Mouse (Mus musculus): Measurements from ENCODE around the gene Prss35. TPM values are rescaled to one million over a fixed set of nuclear protein-coding genes. Genes with fewer than 3 reads are reported as not detected.

Prss35 gene
- not detected in 2 replicates for polyA plus RNA-seq (2012; ENCODE audit: low replicate concordance)

DNA sequence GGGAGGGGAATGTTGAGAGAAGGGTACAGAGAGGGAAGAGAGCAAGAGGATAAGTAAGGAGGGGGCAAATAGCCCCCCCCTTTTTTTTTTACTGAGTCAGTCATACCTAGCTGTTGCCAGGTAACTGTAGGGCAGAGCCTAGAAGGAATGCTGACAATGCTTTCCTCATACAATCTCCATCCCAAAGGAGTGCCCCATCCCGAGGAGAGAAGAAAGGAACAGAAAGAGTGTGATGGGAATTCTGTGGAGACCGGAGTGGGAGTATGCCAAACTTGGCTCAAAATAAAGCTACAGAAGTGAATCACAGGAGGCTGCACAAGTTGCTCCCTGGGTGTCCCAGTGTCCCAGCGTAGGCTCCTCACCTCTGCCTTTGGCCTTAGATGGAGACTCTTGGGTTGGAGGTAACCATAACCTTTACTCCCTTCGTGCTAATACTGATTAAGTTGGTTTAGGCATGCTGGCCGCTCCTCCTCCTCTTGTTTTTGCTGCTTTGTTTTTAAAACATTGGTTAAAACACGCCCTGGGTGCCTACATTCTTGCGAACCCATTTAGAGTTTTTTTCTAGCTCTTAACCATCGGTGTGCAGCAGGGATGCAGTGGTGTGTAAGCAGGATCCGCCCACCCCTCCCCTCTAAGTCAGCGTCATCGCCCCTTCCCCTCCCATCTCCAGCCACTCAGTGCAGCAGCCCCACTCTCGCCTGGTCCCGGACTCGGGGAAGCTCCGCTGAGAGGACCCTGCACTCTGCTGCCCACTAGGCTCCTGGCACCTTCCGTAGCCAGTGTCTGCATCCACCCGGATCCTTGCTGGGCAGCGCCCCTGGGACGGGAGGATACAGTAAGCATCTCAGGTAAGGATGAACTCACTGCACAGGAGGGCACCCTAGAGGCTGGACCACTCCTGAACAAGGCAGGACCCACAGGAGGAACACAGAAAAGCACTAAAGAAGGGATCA lies at the start of gene Prss35:
Prss35 (plus strand) TSS at position 691 of the 953 bp plus-strand sequence.

DNA sequence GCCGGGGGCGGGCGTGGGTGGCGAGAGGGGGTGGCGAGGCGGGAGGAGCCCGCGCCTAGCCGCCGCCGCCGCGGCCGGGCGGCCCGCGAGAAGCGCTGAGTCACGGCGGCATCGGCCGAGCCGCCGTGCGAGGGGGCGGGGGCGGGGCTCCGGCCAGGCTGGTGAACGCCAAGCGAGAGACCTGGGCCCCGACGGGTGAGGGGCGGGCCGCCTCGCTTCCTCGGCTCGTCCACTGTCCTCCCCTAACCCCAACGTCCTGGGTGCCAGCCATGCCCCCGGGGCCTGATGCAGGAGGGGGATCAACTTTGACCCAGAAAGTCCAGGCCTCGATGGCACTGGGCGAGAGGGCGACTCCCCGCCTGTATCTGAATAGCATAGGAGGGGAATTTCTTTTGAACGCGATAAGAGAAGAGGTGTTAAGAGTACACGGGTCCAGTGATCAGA lies 47.6 kb upstream of the Prss35 start, which contains the start of gene Me1:
Me1 (minus strand) TSS at position 136 of the 444 bp plus-strand sequence.

Other genes with a start within 250 kb of the Prss35 start
- 0.12 and 1.2 TPM in 2 replicates for gene Pgm3, start 171.8 kb upstream of the Prss35 start, polyA plus RNA-seq (2012; ENCODE audit: low replicate concordance)
- gene Rwdd2a, start 171.7 kb upstream of the Prss35 start, polyA plus RNA-seq (2012; ENCODE audit: low replicate concordance), result 0.40 and 0.43 TPM in 2 replicates
- gene Me1, start 47.7 kb upstream of the Prss35 start, polyA plus RNA-seq (2012; ENCODE audit: low replicate concordance), result 1.9 and 4.6 TPM in 2 replicates
- gene Snap91, start 137.0 kb downstream of the Prss35 start, polyA plus RNA-seq (2012; ENCODE audit: low replicate concordance), result not detected in 2 replicates